Mouse (Mus musculus): ENCODE measurements around the gene Drg2.
"Not testable (repeated sequence)": the region's sequence is repeated elsewhere in the genome, so short reads cannot be mapped to it uniquely, and the experiment has no call there.

The Drg2 gene

GRCm38 (mm10) chr11:60454080-60454744, at the start of gene Drg2:
TSS of gene Drg2 (plus strand) at chr11:60454591.
- peak; percentile 96 for DNase-seq (ENCODE audit: extremely low spot score, low spot score)

DNA sequence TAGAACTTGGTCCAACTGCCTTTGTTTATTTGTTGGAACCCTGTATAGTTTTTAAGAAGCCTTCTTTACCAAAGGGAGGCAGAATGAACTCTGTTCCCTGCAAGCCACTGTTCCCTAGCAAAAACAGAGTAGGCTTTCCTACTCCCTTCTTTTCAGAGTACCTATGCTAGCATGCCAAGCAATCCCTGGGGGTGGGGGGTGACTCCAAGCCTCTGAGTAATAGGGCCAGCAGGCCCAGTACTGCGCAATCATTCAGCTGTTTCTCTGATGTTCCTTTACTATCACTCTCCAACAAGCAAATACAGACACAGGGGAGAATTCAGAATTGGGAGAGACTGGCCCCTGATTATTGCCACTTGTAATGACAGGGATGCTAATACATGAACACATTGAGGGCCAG, 47.8 kb upstream of the Drg2 start:
- DNase-seq (ENCODE audit: extremely low spot score, low spot score), result no peak

GRCm38 (mm10) chr11:60412173-60412572, 42.2 kb upstream of the Drg2 start:
- peak; percentile 50 for DNase-seq (ENCODE audit: extremely low spot score, low spot score)

DNA sequence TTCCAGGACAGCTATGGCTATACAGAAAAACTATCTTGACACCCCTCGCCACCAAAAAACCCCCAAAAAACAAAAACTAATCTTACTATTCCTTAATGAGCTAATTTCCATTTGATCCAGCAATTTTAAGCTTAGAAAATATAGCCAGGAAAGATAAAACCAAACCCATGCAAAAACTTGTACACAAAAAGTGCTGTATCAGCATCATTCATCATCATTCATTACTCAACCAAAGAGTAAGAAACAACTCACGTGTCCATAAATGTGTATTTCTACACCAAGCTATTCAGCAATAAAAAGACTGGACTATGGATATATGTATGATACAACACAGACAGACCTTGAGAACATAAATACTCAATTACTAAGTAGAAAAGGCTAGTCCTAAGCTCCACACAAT, 41.5 kb upstream of the Drg2 start:
- no peak for DNase-seq (ENCODE audit: extremely low spot score, low spot score)

DNA sequence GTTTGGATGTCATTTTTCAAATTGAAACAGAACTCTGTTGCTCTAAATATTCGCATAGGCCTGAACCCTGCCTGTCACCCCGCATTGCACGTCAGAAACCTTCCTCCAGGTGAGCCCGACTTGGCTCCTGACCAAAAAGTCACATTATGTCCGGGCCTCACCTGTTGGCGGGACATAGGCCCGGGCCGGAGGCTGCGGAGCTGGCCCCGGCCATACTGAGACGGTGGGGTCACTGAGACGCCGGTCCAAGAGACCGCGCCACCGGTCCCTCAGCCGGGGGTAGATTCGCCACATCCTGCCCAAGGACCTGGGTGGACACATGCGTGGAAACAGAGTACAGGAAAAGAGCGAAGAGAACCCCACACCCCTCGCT, 37.8 kb upstream of the Drg2 start:
- no peak for DNase-seq (ENCODE audit: extremely low spot score, low spot score)

- DNase-seq (ENCODE audit: extremely low spot score, low spot score), result peak; percentile 99
These were observed 37.3 kb upstream of the Drg2 start, which contains the start of gene Gid4 for GRCm38 (mm10) chr11:60416963-60417716. TSS of gene Gid4 (plus strand) at chr11:60417145.

DNA sequence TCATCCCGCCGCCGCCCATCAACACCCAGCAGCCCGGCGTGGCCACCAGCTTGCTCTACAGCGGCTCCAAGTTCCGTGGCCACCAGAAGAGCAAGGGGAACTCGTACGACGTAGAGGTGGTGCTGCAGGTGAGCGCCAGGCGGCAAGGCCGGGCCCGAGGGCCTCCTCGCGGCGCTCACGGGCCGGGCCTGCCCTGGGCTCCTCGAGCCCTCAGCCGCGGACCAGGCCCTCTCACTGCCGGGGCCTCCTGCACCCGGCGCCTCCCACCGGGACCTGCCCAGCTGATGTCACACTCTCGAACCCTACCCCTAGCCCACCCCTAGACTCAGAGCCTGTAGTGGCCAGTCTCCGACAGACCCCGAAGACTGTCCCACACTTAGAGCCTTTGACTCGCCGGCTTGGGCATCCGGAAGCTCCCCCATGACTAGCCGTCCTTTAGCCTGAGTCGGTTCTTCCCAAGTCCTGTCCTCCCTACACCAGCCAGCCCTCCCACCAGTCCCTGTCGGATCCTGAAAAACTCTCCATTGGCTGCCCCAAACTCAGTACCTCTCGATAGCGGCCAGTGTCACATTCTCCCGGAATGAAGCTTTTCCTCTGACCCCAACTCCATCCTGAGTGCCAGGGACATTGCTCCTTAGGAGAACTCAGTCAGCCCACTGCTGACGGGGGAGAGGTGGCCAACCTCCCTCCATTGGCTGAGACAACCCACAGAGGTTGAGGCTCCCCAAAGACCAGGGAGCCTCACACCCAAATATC, 36.5 kb upstream of the Drg2 start, which contains the start of gene Atpaf2:
Gene Atpaf2, minus strand, starts transcription at position 741 of the 756 bp plus-strand sequence.
- no peak for DNase-seq (ENCODE audit: extremely low spot score, low spot score)

GRCm38 (mm10) chr11:60418473-60418803, 36.0 kb upstream of the Drg2 start:
- DNase-seq (ENCODE audit: extremely low spot score, low spot score), result peak; percentile 14

DNA sequence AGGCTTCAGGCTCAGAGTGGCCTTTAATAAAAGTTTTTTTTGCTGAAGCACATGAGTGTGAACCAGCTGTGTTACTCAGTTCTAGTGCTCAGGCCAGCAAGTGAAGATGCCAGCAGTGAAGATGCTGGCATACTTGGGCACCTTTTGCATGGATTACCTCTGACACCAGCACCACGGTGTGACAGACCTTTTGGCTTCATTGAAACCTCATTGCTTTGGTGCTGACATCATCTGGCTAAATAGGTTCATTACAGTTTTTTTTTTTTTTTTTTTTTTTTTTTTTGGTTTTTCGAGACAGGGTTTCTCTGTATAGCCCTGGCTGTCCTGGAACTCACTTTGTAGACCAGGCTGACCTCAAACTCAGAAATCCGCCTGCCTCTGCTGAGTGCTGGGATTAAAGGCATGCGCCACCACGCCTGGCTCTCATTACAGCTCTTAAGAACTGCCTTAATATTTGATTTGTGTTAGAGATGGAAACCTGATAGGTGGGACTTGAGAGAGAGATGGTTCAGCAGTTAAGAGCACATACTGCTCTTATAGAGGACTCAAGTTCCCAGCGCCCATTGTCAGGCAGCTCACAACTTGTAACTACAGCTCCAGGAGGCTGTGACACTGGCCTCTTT, 32.2 kb upstream of the Drg2 start:
- DNase-seq (ENCODE audit: extremely low spot score, low spot score), result no peak

- no peak for DNase-seq (ENCODE audit: extremely low spot score, low spot score)
These were observed 31.4 kb upstream of the Drg2 start for GRCm38 (mm10) chr11:60423006-60423405.

DNA sequence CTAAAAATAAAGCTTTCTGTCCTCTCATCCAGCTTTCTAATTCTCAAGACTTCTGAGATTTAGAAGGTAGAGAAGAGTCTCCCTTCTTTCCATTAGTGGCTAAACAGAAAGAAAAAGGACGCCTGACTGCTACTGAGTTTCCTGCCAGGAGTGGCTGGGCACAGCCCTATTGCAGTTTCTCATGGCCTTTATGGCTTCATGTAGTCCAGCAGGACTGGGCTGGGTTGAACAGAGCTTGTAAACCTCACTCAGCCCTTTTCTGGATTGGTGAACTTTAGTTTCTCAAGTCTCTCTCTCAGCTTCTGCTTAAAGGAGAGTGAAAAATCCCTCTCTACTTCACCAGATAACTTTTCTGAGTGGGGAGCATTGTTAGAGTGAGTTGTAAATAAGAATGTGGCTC, 28.0 kb upstream of the Drg2 start:
- no peak for DNase-seq (ENCODE audit: extremely low spot score, low spot score)

DNA sequence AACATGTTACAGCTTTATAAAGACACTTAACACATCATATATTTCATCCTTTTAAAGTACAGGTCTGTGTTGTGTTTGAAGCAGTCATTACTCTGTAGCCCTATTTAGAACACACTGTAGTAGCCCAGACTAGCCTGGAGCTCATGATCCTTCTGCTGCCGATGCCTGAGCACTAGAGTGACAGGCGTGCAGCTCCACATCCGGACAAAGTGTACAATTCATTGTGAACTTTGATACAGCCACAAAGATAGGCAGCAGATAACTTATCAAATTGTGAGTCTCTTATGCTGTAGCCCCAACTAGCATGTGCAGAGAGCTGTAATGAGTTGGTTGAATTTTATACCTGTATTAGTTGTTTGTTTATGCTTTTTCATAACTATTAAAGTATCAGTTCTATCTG, 26.8 kb upstream of the Drg2 start:
- DNase-seq (ENCODE audit: extremely low spot score, low spot score), result no peak

- DNase-seq (ENCODE audit: extremely low spot score, low spot score), result no peak
These were observed 20.9 kb upstream of the Drg2 start for GRCm38 (mm10) chr11:60433501-60433900.

- no peak for DNase-seq (ENCODE audit: extremely low spot score, low spot score)
These were observed 19.3 kb upstream of the Drg2 start for GRCm38 (mm10) chr11:60435133-60435532.

- no peak for DNase-seq (ENCODE audit: extremely low spot score, low spot score)
These were observed 17.8 kb upstream of the Drg2 start for GRCm38 (mm10) chr11:60436618-60437017.

- DNase-seq (ENCODE audit: extremely low spot score, low spot score), result not testable (repeated sequence)
These were observed 14.8 kb upstream of the Drg2 start for GRCm38 (mm10) chr11:60439621-60440020.

DNA sequence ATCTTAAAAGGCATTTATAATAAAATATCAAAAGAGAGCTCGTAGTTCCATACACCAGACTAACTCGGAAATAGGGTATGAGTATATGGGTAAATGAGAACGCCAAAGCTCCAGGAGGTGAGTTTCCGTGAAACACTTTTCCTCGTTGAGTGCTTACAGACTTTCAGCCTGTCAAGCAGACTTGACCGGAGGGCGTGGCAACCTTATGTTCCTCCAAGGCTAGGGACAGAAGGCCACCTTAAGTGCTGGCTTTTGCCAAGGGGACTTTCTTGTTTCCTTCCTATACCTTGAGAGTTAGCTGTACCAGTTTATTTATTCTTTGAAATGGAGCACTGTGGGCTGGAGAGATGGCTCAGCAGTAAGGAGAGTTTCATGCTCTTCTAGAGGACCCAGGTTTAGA, 14.2 kb upstream of the Drg2 start:
- no peak for DNase-seq (ENCODE audit: extremely low spot score, low spot score)

DNA sequence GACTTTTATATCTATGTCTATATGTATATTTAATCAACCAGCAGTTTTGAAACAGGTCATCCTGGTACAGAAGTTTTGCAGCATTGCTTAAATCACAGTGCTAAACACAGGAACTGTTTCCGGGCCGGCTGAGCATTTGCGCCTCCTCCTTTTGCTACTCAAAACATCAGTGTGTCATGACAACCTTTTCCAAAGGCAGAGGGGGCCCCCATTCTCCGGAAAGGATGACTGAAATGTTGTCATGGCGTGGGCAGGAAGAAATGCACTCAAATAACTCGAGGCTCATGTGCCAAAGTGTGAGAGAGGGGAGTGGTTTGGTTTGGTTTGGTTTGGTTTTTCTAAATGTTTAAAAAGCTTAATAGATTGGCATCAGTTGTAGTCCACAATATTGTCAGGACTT, 11.5 kb upstream of the Drg2 start:
- DNase-seq (ENCODE audit: extremely low spot score, low spot score), result no peak

DNA sequence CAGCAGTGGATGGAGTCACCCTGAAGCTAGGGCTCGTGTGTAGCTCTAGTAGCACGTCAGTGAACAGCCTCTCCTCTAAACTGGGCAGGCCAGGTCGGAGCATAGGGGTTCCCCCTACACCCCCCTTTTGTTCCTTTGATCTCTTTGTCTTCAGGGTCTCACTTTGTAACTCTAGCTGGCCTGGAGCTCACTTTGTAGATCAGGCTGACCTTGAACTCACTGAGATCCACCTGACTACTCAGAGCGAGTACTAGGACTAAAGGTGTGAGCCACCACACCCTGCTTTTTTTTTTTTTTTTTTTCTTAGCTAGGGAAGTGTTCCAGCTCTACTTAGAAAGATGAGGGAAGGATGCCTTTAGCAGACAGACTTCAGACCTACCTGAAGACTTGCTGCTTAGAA, 10.4 kb upstream of the Drg2 start:
- DNase-seq (ENCODE audit: extremely low spot score, low spot score), result no peak

GRCm38 (mm10) chr11:60454745-60455087, 325 bp downstream of the Drg2 start:
- no peak for DNase-seq (ENCODE audit: extremely low spot score, low spot score)

DNA sequence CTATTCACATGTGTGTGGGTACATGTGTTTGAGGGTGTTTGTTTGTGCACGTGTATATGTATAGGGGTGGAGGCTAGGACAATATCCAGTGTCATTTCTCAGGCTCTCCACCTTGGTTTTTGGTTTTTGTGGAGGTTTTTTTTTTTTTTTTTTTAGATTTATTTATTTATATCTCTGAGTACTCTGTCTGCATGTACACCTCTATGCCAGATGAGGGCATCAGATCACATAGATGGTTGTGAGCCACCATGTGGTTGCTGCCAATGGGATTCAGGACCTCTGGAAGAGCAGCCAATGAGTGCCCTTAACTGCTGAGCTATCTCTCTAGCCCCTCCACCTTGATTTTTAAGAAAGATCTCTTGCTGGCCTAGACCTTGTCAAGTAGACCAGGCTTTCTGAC, 3.6 kb downstream of the Drg2 start:
- no peak for DNase-seq (ENCODE audit: extremely low spot score, low spot score)

DNA sequence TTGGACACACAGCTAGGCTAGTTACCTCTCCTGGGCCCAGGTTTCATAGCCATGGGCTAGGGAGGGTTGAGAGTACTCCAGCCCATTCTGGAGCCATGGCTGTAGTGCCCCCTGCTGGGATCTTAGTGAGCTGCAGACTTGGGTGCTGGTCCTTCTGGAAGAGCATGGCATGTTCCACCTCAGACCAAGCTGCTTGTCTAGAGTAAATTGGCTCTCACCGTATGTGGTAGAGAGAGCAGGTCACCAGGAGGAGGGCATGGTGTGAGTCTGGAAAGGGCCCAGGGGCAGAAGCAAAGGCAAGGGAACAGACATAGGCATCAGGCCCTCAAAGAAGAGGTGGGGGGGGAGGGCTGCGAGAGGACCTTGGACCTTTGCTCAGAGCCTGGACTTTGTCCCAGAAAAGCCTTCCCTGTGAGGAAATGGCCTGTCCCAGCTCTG, 11.6 kb downstream of the Drg2 start:
- DNase-seq (ENCODE audit: extremely low spot score, low spot score), result peak; percentile 39
